Mouse (Mus musculus) kidney, adult 2 months (tissue): Measurements from ENCODE around the gene Gng12.

Experiments used
- CTCF ChIP-seq: fragments of 200-500 bp; conservative IDR thresholded peaks from 2 replicates; pipeline ENCODE4 v1.5.1; 2011; ENCODE audit warnings: low read depth, mild to moderate bottlenecking, control low read depth, low read length, moderate library complexity, mixed read lengths; ENCODE audit not compliant: insufficient read depth, insufficient read length
- POLR2A ChIP-seq: fragments of 200-500 bp; IDR thresholded peaks from one replicate; pipeline ENCODE4 v1.6.1; 2011; ENCODE audit warnings: low read depth, low read length, control low read depth

GRCm38 (mm10) chr6:67035388-67036299, 139.4 kb downstream of the Gng12 start:
- TF ChIP-seq CTCF (no peak), POLR2A (no peak)
